Mouse (Mus musculus) midbrain, embryonic 10.5 days (tissue): ENCODE measurements around the gene Nprl2. TPM values are rescaled to one million over a fixed set of nuclear protein-coding genes. Genes with fewer than 3 reads are reported as not detected.
"Not testable (repeated sequence)": the region's sequence is repeated elsewhere in the genome, so short reads cannot be mapped to it uniquely, and the experiment has no call there.

ENCODE experiments used
- DNase-seq: peaks from one replicate; pipeline ENCODE4 v3.0.0-alpha.2; 2017; ENCODE audit warnings: low spot score
- H3K27ac ChIP-seq: fragments of 300-500 bp; sonication (generic); replicated peaks from 2 replicates; pipeline ENCODE4 v1.5.1; 2016; ENCODE audit warnings: mild to moderate bottlenecking
- H3K27me3 ChIP-seq: fragments of 300-500 bp; sonication (generic); 2 replicates; pipeline ENCODE4 v1.6.1; 2016; ENCODE audit warnings: low read depth, mild to moderate bottlenecking; ENCODE audit not compliant: poor library complexity, severe bottlenecking
- H3K36me3 ChIP-seq: fragments of 300-500 bp; sonication (generic); 2 replicates; pipeline ENCODE4 v1.6.1; 2016; ENCODE audit warnings: mild to moderate bottlenecking, moderate library complexity
- H3K4me1 ChIP-seq: fragments of 300-500 bp; sonication (generic); 2 replicates; pipeline ENCODE4 v1.6.1; 2016
- H3K4me3 ChIP-seq: fragments of 300-500 bp; sonication (generic); 2 replicates; pipeline ENCODE4 v1.5.1; 2016; ENCODE audit warnings: mild to moderate bottlenecking, moderate library complexity
- H3K9me3 ChIP-seq: fragments of 300-500 bp; sonication (generic); replicated peaks from 2 replicates; pipeline ENCODE4 v1.6.1; 2016; ENCODE audit warnings: mild to moderate bottlenecking
- WGBS: fragments of 180-500 bp; shearing (Covaris S2); methylation state at CpG from one replicate; pipeline ENCODE4 v1.1.7; 2016; 5-methylcytosine and 5-hydroxymethylcytosine counted together
- polyA plus RNA-seq: library from polyadenylated mRNA; unstranded; fragments of >200 nt; fragmentation: Nextera tagmentation; extraction: Ambion mirVana; gene quantifications from 2 replicates; pipeline ENCODE4 v1.2.1, GENCODE M21; 2016

The Nprl2 gene
- polyA plus RNA-seq, 1 experiment from 2014 or later, result 37.1 TPM

- Histone ChIP-seq H3K27ac (peak within 1 kb of the TSS; percentile 80), H3K27me3 (peaks cover 63% of the 10 kb centered on the region), H3K9me3 (no peaks in the 10 kb centered on the region), H3K36me3 (peaks cover under 1% of the 10 kb centered on the region; the same call in 1 of the 2 replicates), H3K4me3 (peak within 1 kb of the TSS; percentile 58), H3K4me1 (peaks cover 82% of the 10 kb centered on the region)
- DNase-seq, result peak; percentile 76
- WGBS, result under 1% methylated on average over 61 of the region's 63 CpGs
Measured at GRCm38 (mm10) chr9:107551117-107551889, 9.3 kb downstream of the Nprl2 start, which contains the start of gene Rassf1. Gene Rassf1 (plus strand): TSS chr9:107551555.

- H3K4me1 ChIP-seq, result peaks cover 82% of the 10 kb centered on the region
- no peak for DNase-seq
- peaks cover 63% of the 10 kb centered on the region for H3K27me3 ChIP-seq
- WGBS, result 3% methylated on average over 8 of the region's 8 CpGs
- peak overlapping the region; percentile 80 for H3K27ac ChIP-seq
- H3K36me3 ChIP-seq, result peaks cover 6% of the 10 kb centered on the region
- H3K4me3 ChIP-seq, result peak overlapping the region; percentile 58
- no peaks in the 10 kb centered on the region for H3K9me3 ChIP-seq
Measured at GRCm38 (mm10) chr9:107551890-107552355, 9.9 kb downstream of the Nprl2 start.

GRCm38 (mm10) chr9:107552690-107553393 lies 10.8 kb downstream of the Nprl2 start:
- 81% methylated on average over 5 of the region's 5 CpGs for WGBS
- Histone ChIP-seq H3K9me3 (no peaks in the 10 kb centered on the region), H3K27me3 (peaks cover 58% of the 10 kb centered on the region), H3K4me3 (peak overlapping the region; percentile 88), H3K27ac (no peak overlapping the region), H3K36me3 (peaks cover 16% of the 10 kb centered on the region), H3K4me1 (peaks cover 73% of the 10 kb centered on the region)
- DNase-seq, result no peak

GRCm38 (mm10) chr9:107553541-107554318 lies 11.7 kb downstream of the Nprl2 start:
- Histone ChIP-seq H3K27me3 (peaks cover 50% of the 10 kb centered on the region), H3K9me3 (no peaks in the 10 kb centered on the region), H3K27ac (peak overlapping the region; percentile 96), H3K4me3 (peak overlapping the region; percentile 88), H3K4me1 (peaks cover 69% of the 10 kb centered on the region), H3K36me3 (peaks cover 24% of the 10 kb centered on the region)
- DNase-seq, result no peak
- 9% methylated on average over 37 of the region's 37 CpGs for WGBS

GRCm38 (mm10) chr9:107554319-107554825 lies 12.3 kb downstream of the Nprl2 start:
- H3K9me3 ChIP-seq, result no peaks in the 10 kb centered on the region
- H3K27ac ChIP-seq, result peak overlapping the region; percentile 96
- under 1% methylated on average over 53 of the region's 53 CpGs for WGBS
- H3K36me3 ChIP-seq, result peaks cover 31% of the 10 kb centered on the region
- peak; percentile 98 for DNase-seq
- peaks cover 69% of the 10 kb centered on the region for H3K4me1 ChIP-seq
- peak overlapping the region; percentile 88 for H3K4me3 ChIP-seq
- peaks cover 43% of the 10 kb centered on the region for H3K27me3 ChIP-seq

- H3K4me3 ChIP-seq, result peak overlapping the region; percentile 88
- peaks cover 36% of the 10 kb centered on the region for H3K27me3 ChIP-seq
- DNase-seq, result no peak
- H3K27ac ChIP-seq, result peak overlapping the region; percentile 96
- peaks cover 38% of the 10 kb centered on the region for H3K36me3 ChIP-seq
- WGBS, result under 1% methylated on average over 23 of the region's 23 CpGs
- peaks cover 65% of the 10 kb centered on the region for H3K4me1 ChIP-seq
- H3K9me3 ChIP-seq, result no peaks in the 10 kb centered on the region
Measured at GRCm38 (mm10) chr9:107555031-107555457, 13.0 kb downstream of the Nprl2 start.

GRCm38 (mm10) chr9:107555701-107556100 lies 13.7 kb downstream of the Nprl2 start:
- WGBS, result 56% methylated on average over 2 of the region's 2 CpGs
- DNase-seq, result no peak
- peaks cover 30% of the 10 kb centered on the region for H3K27me3 ChIP-seq
- no peaks in the 10 kb centered on the region for H3K9me3 ChIP-seq
- peak overlapping the region; percentile 88 for H3K4me3 ChIP-seq
- H3K36me3 ChIP-seq, result peaks cover 44% of the 10 kb centered on the region
- peak overlapping the region; percentile 96 for H3K27ac ChIP-seq
- H3K4me1 ChIP-seq, result peaks cover 59% of the 10 kb centered on the region

- 85% methylated on average over 3 of the region's 3 CpGs for WGBS
- H3K4me1 ChIP-seq, result peaks cover 52% of the 10 kb centered on the region
- no peak overlapping the region for H3K27ac ChIP-seq
- H3K9me3 ChIP-seq, result no peaks in the 10 kb centered on the region
- peak overlapping the region; percentile 88 for H3K4me3 ChIP-seq
- peaks cover 23% of the 10 kb centered on the region for H3K27me3 ChIP-seq
- peaks cover 51% of the 10 kb centered on the region for H3K36me3 ChIP-seq
- DNase-seq, result no peak
Measured at GRCm38 (mm10) chr9:107556346-107556745, 14.3 kb downstream of the Nprl2 start.

- Histone ChIP-seq H3K27me3 (no peaks in the 10 kb centered on the region), H3K36me3 (peaks cover 71% of the 10 kb centered on the region), H3K4me3 (peak within 1 kb of the TSS; percentile 95), H3K9me3 (no peaks in the 10 kb centered on the region), H3K4me1 (peaks cover 58% of the 10 kb centered on the region), H3K27ac (peak within 1 kb of the TSS; percentile 87)
- under 1% methylated on average over 46 of the region's 46 CpGs for WGBS
- peak; percentile 95 for DNase-seq
Measured at GRCm38 (mm10) chr9:107563029-107563581, 21.1 kb downstream of the Nprl2 start, which contains the start of gene Tusc2. Gene Tusc2 (plus strand): TSS chr9:107563255.

- peaks cover 52% of the 10 kb centered on the region for H3K36me3 ChIP-seq
- not testable (repeated sequence) for H3K9me3 ChIP-seq, DNase-seq, H3K27ac ChIP-seq, H3K27me3 ChIP-seq
- WGBS, result 52% methylated on average over 5 of the region's 5 CpGs
- H3K4me1 ChIP-seq, result peaks cover 73% of the 10 kb centered on the region
- peak overlapping the region; percentile 95; the same call in 1 of the 2 replicates for H3K4me3 ChIP-seq
Measured at GRCm38 (mm10) chr9:107565556-107565955, 23.5 kb downstream of the Nprl2 start.

- H3K27ac ChIP-seq, result no peak overlapping the region
- peaks cover 52% of the 10 kb centered on the region for H3K36me3 ChIP-seq
- H3K4me1 ChIP-seq, result peaks cover 79% of the 10 kb centered on the region
- H3K27me3 ChIP-seq, result no peaks in the 10 kb centered on the region
- peak; percentile 81 for DNase-seq
- no peaks in the 10 kb centered on the region for H3K9me3 ChIP-seq
- peak overlapping the region; percentile 95; the same call in 1 of the 2 replicates for H3K4me3 ChIP-seq
- WGBS, result 61% methylated on average over 15 of the region's 15 CpGs
Measured at GRCm38 (mm10) chr9:107566041-107566709, 24.1 kb downstream of the Nprl2 start.
